Mouse (Mus musculus) bone marrow, adult 2 months (tissue): ENCODE measurements around the gene Fbxo42.

Experiments used
- CTCF ChIP-seq: fragments of 200-500 bp; IDR thresholded peaks from 2 replicates; pipeline ENCODE4 v1.5.1; 2011; ENCODE audit warnings: low read length, control low read depth; ENCODE audit not compliant: control insufficient read depth, insufficient read depth
- POLR2A ChIP-seq: fragments of 200-500 bp; IDR thresholded peaks from 2 replicates; pipeline ENCODE4 v1.6.1; 2011; ENCODE audit warnings: low read depth, mild to moderate bottlenecking, control low read depth, low read length, borderline replicate concordance; ENCODE audit not compliant: control insufficient read depth

DNA sequence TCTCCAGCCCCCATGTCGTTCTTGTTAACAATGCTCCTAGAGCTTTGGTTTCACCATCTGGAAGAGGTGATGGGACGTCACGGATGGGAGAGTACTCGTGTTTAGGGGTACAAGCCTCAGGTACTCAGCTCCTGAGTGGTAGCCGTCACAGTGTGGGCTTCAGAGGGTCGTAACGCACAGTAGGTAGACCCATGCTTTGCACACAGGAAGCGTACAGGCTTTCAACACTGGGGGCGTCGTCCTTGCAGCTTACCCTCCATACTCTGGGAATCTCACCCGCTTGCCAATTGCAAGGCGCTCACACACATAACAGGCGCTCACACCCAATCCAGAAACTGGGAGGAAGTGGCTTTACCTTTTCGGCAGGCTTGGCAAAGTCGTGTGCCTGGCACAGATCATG lies 94.1 kb downstream of the Fbxo42 start:
- TF ChIP-seq CTCF (no peak), POLR2A (no peak)
